Mouse (Mus musculus): ENCODE measurements around the gene Gria2. TPM values are rescaled to one million over a fixed set of nuclear protein-coding genes. Genes with fewer than 3 reads are reported as not detected.

Gria2 gene
- total RNA-seq, 2 experiments from 2014 or later, result not detected

Other genes with a start within 250 kb of the Gria2 start
- not detected in 2 replicates for gene Glrb, start 110.8 kb upstream of the Gria2 start, total RNA-seq (2015)
- gene Glrb, start 110.8 kb upstream of the Gria2 start, total RNA-seq (2017), result not detected in 2 replicates
- gene Pdgfc, start 233.6 kb upstream of the Gria2 start, total RNA-seq (2015), result not detected in 2 replicates
- gene Pdgfc, start 233.6 kb upstream of the Gria2 start, total RNA-seq (2017), result not detected in 2 replicates

All from megakaryocyte, adult 5-6 weeks (primary cell).